Mouse (Mus musculus) intestine, embryonic 16.5 days (tissue): ENCODE data around the gene Nfix. TPM values are rescaled to one million over a fixed set of nuclear protein-coding genes. Genes with fewer than 3 reads are reported as not detected.

ENCODE experiments used
- ATAC-seq: fragments of 200-750 bp; cut with Nextera tagmentation; 2 replicates; pipeline ENCODE4 v1.8.0; 2017; ENCODE audit warnings: moderate TSS enrichment, moderate library complexity
- H3K27ac ChIP-seq: fragments of 300-500 bp; sonication (generic); 2 replicates; pipeline ENCODE4 v1.5.1; 2014; ENCODE audit warnings: mild to moderate bottlenecking, low read length
- H3K27me3 ChIP-seq: fragments of 300-500 bp; sonication (generic); replicated peaks from 2 replicates; pipeline ENCODE4 v1.6.1; 2014; ENCODE audit warnings: low read length, control low read depth, mixed read lengths; ENCODE audit not compliant: control insufficient read depth, insufficient read depth
- H3K36me3 ChIP-seq: fragments of 300-500 bp; sonication (generic); 2 replicates; pipeline ENCODE4 v1.6.1; 2014; ENCODE audit warnings: low read length, control low read depth; ENCODE audit not compliant: control insufficient read depth, insufficient read depth
- H3K4me1 ChIP-seq: fragments of 300-500 bp; sonication (generic); 2 replicates; pipeline ENCODE4 v1.6.1; 2014; ENCODE audit warnings: low read length, control low read depth, mixed read lengths; ENCODE audit not compliant: control insufficient read depth, insufficient read depth
- H3K4me2 ChIP-seq: fragments of 300-500 bp; sonication (generic); 2 replicates; pipeline ENCODE4 v1.6.1; 2014; ENCODE audit warnings: low read depth, low read length, control low read depth
- H3K4me3 ChIP-seq: fragments of 300-500 bp; sonication (generic); 2 replicates; pipeline ENCODE4 v1.5.1; 2014; ENCODE audit warnings: mild to moderate bottlenecking, low read length
- H3K9ac ChIP-seq: fragments of 300-500 bp; sonication (generic); 2 replicates; pipeline ENCODE4 v1.6.1; 2014; ENCODE audit warnings: low read depth, low read length
- H3K9me3 ChIP-seq: fragments of 300-500 bp; sonication (generic); 2 replicates; pipeline ENCODE4 v1.6.1; 2016; ENCODE audit warnings: low read length, control low read depth; ENCODE audit not compliant: control insufficient read depth
- WGBS: fragments of 180-500 bp; shearing (Covaris S2); extraction: QIAGEN DNeasy Blood & Tissue Kit; methylation state at CpG from one replicate; pipeline ENCODE4 v1.1.7; 2014; 5-methylcytosine and 5-hydroxymethylcytosine counted together
- polyA plus RNA-seq: library from polyadenylated mRNA; unstranded; fragments of >200 nt; fragmentation: Nextera tagmentation; extraction: Ambion mirVana; gene quantifications from 2 replicates; pipeline ENCODE4 v1.2.1, GENCODE M21; 2015

Nfix gene
- polyA plus RNA-seq, 1 experiment from 2014 or later, result 9.7 TPM

DNA sequence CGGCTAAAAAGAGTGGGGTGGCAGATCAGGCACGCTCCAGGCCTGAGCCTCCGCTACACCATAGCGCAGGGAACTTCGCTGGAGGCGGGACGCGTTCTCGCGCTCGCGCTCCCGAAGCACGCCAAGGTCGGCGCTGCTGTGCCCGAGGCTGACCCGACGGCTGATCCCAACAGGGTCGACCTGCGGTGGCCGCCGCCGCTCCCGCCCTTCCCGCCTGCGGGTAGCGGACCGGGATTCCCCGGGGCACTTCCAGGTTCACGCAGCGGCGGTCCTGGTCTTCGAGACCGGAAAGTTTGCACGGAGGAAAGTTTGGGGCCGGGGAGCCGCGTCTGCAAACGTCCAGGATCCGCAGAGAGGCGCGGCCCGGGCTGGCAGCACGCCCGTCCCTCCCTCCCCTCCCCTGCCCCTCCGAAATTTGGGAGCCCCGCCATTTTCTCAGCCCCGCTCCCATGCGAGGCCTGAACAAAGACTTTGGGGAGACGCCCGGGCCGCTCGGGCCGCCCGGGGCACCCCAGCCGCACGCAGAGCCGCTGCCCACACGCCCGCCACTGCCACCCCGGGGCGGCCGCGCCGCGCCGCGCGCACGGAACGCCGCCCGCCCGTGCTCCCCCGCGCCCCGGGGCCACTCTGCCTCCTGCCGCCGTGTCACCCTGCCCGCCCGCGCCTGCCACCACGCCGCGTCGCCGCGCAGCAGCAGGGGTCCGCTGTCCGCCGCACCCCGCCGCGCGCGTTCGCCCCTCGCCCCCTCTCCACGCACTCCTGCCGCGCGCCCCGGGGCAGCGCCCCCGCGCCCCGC lies 810 bp downstream of the Nfix start:
- Histone ChIP-seq H3K4me3 (peak overlapping the region; percentile 74), H3K4me1 (peaks cover 12% of the 10 kb centered on the region), H3K36me3 (no peaks in the 10 kb centered on the region), H3K27ac (peak overlapping the region; percentile 77), H3K9me3 (no peaks in the 10 kb centered on the region), H3K27me3 (peaks cover 69% of the 10 kb centered on the region), H3K4me2 (peak overlapping the region; percentile 94), H3K9ac (peak overlapping the region; percentile 87)
- 1% methylated on average over 97 of the region's 108 CpGs for WGBS
- peak; percentile 31 for ATAC-seq

DNA sequence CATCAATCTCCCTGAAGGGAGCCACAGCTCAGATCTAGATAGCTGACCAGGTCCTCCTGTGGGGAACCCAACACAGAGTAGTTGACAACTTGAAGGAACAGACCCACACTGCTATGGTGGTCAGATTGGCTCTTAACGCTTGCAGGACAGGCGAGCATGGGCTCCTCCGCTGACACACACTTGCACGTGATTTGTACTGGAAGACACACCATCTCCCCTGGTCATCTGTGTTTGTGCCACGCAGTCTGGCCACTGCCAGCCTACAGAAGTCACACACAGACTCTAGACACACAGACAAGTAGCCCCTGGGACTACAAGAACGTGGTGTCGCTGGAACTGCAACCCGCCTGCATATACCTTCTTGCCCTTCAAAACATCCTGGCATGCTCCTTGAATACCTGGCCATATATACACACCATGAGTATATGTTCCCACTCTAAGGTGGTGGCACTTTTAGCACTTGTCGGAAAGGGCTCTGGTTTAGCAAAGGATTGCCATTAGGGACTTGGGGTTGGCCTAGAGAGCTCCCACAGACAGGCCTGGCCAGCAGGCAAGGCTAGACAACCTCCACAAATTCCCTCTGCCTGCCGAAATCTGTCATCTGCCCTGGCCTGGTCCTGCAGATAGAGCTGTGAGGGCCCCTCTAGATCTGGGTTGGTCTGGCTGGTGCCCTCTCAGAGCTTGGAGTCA lies 1.6 kb downstream of the Nfix start:
- peak overlapping the region; percentile 94 for H3K4me2 ChIP-seq
- peaks cover 73% of the 10 kb centered on the region for H3K27me3 ChIP-seq
- H3K4me3 ChIP-seq, result peak overlapping the region; percentile 74
- ATAC-seq, result no peak
- H3K9me3 ChIP-seq, result no peaks in the 10 kb centered on the region
- H3K4me1 ChIP-seq, result peaks cover 17% of the 10 kb centered on the region
- no peak overlapping the region for H3K27ac ChIP-seq
- WGBS, result 56% methylated on average over 10 of the region's 10 CpGs
- H3K9ac ChIP-seq, result peak overlapping the region; percentile 87
- no peaks in the 10 kb centered on the region for H3K36me3 ChIP-seq

DNA sequence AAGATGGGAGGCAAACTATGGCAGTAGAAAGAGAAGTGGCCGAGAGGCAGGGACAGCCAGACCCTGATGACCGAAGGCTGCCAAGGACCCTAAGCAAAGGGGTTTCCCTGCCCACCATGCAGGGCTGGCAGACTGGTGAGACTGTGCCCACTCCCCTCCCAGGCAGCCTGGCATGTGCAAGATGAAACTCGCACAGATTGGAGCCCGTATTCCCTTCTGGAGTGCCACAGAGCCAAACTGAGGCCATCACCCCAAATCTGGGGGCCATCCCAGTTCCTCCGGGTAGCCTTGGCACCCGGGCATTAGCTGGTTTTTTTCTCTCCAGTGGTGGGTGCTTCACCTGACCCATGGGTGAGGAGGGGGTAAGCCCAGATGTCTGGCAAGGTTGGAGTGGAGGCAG lies 2.2 kb downstream of the Nfix start:
- Histone ChIP-seq H3K4me2 (no peak overlapping the region), H3K9ac (no peak overlapping the region), H3K27me3 (peaks cover 76% of the 10 kb centered on the region), H3K36me3 (no peaks in the 10 kb centered on the region), H3K27ac (no peak overlapping the region), H3K4me3 (peak overlapping the region; percentile 74; the same call in 1 of the 2 replicates), H3K4me1 (peaks cover 18% of the 10 kb centered on the region), H3K9me3 (no peaks in the 10 kb centered on the region)
- WGBS, result 82% methylated on average over 6 of the region's 6 CpGs
- ATAC-seq, result no peak

DNA sequence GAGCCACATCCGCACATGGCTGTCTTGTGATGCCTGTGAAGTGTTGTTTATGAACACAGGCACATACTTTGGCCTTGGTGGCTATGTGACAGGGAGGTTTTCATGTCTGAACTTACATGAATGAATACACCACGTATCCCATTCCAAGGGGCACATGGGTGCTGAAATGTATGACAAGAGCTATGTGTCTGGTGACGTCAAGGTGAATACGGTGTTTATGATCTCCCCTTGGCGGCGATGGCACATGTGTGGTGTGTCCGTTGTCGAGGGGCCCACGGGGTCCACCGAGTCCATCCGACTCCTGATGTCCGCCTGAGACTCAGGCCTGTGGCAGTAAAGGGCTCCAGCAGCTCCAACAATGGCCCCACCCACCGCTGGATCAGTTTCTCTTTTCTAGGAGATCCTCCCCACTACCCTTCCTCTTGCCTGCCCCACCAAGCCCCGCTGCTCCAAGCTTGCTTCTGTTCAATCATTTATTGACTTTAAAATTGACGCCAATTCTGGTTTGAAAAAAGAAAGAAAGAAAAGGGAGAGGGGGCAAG lies 2.8 kb downstream of the Nfix start:
- WGBS, result 79% methylated on average over 15 of the region's 15 CpGs
- no peak overlapping the region for H3K27ac ChIP-seq
- H3K36me3 ChIP-seq, result no peaks in the 10 kb centered on the region
- peaks cover 71% of the 10 kb centered on the region for H3K27me3 ChIP-seq
- no peak for ATAC-seq
- H3K4me2 ChIP-seq, result no peak overlapping the region
- H3K4me3 ChIP-seq, result no peak overlapping the region
- H3K9ac ChIP-seq, result no peak overlapping the region
- H3K9me3 ChIP-seq, result no peaks in the 10 kb centered on the region
- H3K4me1 ChIP-seq, result peaks cover 18% of the 10 kb centered on the region

DNA sequence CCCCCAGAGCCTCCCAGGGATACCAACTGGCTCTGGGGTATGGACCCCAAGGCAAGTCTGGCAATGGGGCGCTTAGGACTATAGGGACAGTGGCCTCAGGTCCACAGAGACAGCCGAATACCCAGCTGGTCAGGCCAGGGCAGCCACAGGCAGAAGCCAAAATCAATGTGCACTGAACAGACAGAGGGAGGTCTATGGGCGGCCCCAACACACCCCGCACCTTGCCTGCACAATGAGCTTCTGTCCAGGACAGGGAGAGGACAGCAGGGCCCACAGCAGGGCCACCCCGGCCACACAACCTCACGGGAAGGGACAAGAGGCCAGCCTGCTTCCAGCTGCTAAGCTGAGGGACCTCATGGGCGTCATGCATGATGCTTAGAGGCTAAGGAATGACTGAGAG lies 5.7 kb downstream of the Nfix start:
- peaks cover 15% of the 10 kb centered on the region for H3K4me1 ChIP-seq

DNA sequence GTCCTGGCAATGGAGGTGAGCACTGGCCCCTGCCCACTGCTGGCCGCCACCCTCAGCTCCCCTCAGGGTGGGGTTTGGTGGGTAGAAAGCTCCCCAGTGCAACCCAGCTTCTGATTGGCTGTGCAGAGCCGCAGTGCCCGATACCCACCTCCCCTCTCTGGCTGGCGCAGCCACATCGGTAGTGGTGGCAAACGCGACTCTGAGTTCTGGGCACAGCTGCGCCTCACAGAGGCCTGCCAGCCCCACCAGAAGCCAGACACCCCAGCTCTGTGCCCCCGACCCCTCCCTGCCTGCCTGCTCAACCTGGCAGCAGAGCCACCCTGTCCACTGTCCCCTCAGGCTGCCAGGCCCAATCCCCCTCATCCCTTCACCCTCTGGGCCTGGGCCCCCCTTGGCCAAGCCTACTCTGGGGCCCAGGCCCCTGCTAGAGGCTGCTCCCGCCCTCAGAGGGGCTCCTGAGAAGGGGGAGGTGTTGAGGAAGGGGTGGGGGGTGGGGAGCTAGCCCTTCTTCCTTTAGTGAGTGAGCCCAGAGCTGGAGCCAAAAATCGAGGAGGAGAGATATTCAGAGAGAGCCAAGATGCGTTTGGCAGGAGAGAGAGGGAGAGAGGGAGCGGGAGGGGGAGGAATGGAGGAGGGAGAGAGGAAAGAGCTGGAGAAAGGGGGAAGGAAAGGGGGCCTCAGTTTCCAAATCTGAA lies 6.2 kb downstream of the Nfix start:
- H3K9ac ChIP-seq, result peak overlapping the region; percentile 25
- peaks cover 19% of the 10 kb centered on the region for H3K4me1 ChIP-seq
- H3K4me2 ChIP-seq, result peak overlapping the region; percentile 34; the same call in 1 of the 2 replicates
- no peaks in the 10 kb centered on the region for H3K9me3 ChIP-seq
- 56% methylated on average over 13 of the region's 13 CpGs for WGBS
- H3K4me3 ChIP-seq, result no peak overlapping the region
- peak; percentile 74 for ATAC-seq
- no peaks in the 10 kb centered on the region for H3K36me3 ChIP-seq
- H3K27ac ChIP-seq, result peak overlapping the region; percentile 64
- H3K27me3 ChIP-seq, result peaks cover 71% of the 10 kb centered on the region

More for the DNA sequence above, 5.7 kb downstream of the Nfix start:
- 57% methylated on average over 7 of the region's 7 CpGs for WGBS
- no peaks in the 10 kb centered on the region for H3K9me3 ChIP-seq
- ATAC-seq, result peak; percentile 7; the same call in 1 of the 2 replicates
- peak overlapping the region; percentile 64 for H3K27ac ChIP-seq
- H3K27me3 ChIP-seq, result peaks cover 68% of the 10 kb centered on the region
- no peaks in the 10 kb centered on the region for H3K36me3 ChIP-seq
- no peak overlapping the region for H3K9ac ChIP-seq
- H3K4me3 ChIP-seq, result no peak overlapping the region
- 0 out of 2 replicates have a peak overlapping the region, but pooled peaks have one; percentile 34 for H3K4me2 ChIP-seq

DNA sequence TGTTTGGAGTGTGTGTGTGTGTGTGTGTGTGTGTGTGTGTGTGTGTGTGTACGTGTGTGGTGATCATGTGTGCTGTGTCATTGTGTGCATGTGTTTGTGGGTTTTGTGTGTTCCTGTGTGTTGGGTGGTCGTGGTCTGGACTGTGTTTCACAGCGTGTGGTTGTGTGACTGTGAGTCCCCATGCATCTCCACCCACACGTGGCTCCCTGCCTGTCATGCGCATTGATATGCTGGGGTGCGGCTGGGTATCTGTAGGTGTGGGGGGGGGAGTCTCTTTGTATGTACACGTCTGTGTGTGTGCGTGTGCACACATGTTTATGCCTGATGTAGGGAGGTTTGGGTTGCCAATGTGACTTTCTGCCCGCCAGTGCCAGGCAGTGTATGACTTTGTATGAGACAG lies 7.0 kb downstream of the Nfix start:
- Histone ChIP-seq H3K4me1 (peaks cover 17% of the 10 kb centered on the region), H3K9me3 (no peaks in the 10 kb centered on the region), H3K36me3 (no peaks in the 10 kb centered on the region), H3K27me3 (peaks cover 71% of the 10 kb centered on the region), H3K27ac (no peak overlapping the region), H3K4me3 (no peak overlapping the region), H3K9ac (no peak overlapping the region), H3K4me2 (no peak overlapping the region)
- WGBS, result 86% methylated on average over 9 of the region's 9 CpGs
- no peak for ATAC-seq

DNA sequence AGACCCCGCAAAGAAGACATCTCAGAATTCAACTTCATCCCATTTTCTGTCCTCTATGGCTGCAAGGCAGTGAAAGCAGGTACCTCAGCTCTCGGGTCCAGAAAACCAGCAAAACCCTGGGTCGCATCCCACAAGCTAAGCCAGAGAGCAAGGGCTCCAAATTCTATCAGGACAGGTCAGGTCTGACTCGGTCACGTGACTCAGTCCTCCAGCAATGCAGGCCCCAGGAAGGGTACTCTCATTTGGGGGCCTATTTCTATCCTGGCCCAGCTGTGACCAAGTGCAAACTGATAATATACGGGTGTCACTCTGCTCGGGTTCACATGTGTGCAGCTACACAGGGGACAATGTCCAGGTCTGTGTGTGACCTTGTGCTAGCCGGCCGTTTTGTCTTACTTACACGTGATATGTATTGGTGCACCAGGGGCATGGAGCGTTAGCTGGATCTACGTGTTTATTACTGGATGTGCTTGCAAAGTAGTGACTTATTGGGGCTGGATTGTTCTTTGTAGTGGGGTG lies 7.7 kb downstream of the Nfix start:
- Histone ChIP-seq H3K27ac (no peak overlapping the region), H3K4me3 (no peak overlapping the region), H3K4me2 (no peak overlapping the region), H3K9ac (no peak overlapping the region), H3K27me3 (peaks cover 73% of the 10 kb centered on the region), H3K9me3 (no peaks in the 10 kb centered on the region), H3K36me3 (no peaks in the 10 kb centered on the region), H3K4me1 (peaks cover 17% of the 10 kb centered on the region)
- WGBS, result 78% methylated on average over 12 of the region's 12 CpGs
- ATAC-seq, result no peak

DNA sequence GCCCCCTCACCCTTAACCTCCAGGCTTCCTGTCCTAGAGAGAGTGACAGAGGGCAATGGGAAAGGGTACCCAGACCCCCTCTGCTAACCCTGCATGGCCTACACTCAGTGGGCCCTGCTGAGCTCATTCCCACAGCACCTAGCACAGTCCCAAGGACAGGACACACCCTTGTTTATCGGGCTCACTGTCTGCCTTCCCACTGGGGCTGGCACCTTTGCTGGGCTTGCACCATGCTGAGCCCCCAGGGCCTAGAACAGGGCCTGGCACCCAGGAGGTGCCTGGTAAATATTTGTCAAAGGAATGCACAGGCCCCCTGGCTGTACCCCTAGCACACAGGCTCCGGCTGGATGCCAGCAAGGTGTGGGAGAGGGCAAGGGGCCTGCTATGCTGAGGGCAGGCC lies 9.6 kb downstream of the Nfix start:
- Histone ChIP-seq H3K27ac (no peak overlapping the region), H3K36me3 (no peaks in the 10 kb centered on the region), H3K4me1 (peaks cover 25% of the 10 kb centered on the region), H3K4me3 (no peak overlapping the region), H3K9ac (no peak overlapping the region), H3K9me3 (no peaks in the 10 kb centered on the region), H3K27me3 (peaks cover 73% of the 10 kb centered on the region), H3K4me2 (no peak overlapping the region)
- ATAC-seq, result no peak
- WGBS, result 56% methylated on average over 2 of the region's 2 CpGs
